Mouse (Mus musculus) kidney, adult 11 months (tissue): ENCODE results near the gene Tnnt2.

Experiments used
- DNase-seq: peaks from one replicate; pipeline ENCODE4 v3.0.0; 2022

Gene Tnnt2

GRCm38 (mm10) chr1:135856070-135856469, 19.9 kb downstream of the Tnnt2 start:
- no peak for DNase-seq

DNA sequence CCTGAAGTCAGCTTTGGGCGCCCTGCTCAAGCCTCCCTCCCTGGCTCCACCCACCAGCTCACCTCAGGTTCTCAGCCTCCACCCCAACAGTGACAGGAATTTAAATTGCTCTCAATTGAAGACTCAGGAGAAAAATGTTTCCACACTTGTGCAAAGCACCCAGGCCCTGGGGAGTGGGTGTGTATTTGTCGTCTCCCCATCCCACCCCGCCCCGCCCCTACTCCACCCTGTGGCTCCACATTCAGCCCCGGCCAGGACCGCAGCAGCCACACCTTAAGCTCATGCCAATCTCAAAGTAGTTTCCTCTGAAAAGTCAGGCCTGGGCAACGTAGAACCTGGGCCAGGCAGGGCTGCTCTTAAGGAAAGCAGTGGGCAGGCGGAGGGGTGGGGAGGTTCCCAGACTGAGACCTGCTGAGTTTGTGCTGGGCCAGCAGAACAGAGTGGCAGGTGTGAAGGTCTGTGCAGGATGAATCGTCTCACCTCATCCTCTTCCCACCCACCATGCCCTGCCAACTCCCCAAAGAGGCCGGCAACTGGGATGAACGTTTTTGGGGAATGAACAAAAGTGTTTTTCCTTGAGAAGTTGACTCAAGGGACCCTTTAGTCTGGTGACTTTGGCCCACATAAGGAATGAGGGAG, 21.1 kb downstream of the Tnnt2 start:
- DNase-seq = no peak

- DNase-seq = no peak
These were observed 22.4 kb downstream of the Tnnt2 start for GRCm38 (mm10) chr1:135858533-135858932.

- no peak for DNase-seq
These were observed 24.9 kb downstream of the Tnnt2 start for GRCm38 (mm10) chr1:135861091-135861490.

GRCm38 (mm10) chr1:135861980-135862552, 25.9 kb downstream of the Tnnt2 start:
- no peak for DNase-seq

- no peak for DNase-seq
These were observed 26.4 kb downstream of the Tnnt2 start for GRCm38 (mm10) chr1:135862561-135862960.

DNA sequence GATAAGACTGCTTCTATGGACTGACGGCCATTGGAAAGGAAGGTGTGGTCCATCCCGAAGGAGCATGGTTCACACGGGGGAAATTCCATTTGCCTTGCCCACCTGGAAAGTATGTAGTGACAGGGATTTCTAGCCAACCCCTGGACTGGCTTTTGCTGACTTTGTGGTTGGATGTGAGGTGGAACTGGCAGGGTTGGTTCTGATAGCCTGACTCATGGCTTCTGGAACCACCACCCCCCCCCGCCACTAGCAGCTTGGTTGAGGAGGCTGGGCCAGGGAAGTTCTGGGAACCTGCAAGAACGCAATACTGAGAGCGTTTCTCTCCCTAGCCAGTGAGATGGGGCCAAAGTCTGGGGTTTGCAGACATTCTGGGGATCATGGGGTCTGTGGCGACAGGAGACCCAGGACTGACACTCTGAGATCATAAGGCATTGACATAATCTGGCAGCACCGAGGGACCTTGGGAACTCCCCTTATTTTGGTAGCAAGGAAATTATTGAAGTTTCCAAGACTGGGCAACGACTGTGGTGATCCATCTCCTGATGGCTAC, 27.7 kb downstream of the Tnnt2 start:
- no peak for DNase-seq

DNA sequence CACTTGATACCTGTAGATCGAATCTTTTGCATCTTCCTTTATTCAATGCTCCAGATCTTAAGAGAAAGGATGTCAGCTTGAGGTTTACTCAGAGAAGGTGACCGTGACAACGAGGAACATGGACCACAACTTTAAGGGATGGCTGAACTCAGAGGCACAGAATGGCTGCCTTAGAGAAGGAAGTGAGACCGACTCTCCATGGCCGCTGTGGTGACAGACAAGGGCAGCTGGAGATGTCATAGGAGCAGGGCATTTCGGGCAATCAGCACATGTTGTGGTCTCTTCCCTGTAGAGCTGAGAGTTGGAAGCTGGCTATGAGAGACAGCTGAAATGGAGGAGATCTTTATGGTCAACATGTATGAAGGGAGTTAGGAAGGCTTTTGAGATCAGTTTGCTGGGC, 28.7 kb downstream of the Tnnt2 start:
- no peak for DNase-seq

DNA sequence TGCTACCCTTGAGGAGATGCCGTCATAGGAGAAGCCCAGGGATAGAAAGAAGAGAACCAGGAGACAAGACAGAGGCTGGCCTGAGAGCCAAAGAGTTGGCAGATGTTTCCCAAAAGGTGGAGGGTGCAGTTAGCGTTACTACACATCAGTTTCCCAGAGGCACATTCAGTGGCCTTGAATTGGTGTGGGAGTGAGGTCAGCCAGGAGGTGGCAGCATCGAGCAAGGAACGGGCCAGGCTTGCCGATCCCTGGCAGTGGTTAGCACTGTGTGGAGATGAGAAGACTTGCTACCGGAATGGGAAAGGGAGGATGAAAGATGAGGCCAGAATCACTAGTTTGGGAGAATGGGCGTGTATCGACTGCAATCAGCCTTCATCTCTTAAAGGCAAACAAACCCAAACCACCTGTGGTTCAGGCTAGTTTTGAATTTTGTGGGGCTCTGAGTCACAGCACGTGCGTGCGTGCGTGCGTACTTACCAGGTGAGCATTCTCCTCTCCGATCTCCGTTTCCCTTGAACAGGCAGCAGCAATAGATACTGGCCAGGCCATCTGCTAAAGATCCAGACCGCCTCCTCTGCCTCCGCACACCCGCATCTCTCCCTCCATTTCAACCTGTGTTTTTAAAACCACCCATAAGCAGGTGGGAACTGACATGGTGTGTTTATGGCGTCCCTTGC, 29.5 kb downstream of the Tnnt2 start:
- peak; percentile 41 for DNase-seq

DNA sequence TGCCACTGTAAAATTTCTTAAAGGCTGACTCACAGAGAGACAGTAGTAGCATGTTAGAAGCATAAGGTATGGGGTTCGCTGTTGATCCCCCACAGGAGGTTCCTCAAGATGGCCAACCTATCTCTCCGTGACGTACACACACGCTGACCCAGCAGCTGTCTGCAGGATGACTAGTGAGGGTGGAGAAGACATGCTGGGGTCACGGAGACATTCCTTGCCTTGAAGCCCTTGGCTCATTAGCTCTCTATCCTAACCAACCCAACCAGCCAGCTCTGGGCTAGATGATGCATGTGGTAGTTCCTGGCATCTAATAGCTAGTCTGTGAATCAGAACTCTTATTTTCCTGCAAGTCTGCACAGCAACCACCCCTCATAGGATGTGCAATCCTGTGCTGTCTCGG, 32.4 kb downstream of the Tnnt2 start:
- no peak for DNase-seq

- DNase-seq = no peak
These were observed 36.8 kb downstream of the Tnnt2 start for GRCm38 (mm10) chr1:135872991-135873390.

DNA sequence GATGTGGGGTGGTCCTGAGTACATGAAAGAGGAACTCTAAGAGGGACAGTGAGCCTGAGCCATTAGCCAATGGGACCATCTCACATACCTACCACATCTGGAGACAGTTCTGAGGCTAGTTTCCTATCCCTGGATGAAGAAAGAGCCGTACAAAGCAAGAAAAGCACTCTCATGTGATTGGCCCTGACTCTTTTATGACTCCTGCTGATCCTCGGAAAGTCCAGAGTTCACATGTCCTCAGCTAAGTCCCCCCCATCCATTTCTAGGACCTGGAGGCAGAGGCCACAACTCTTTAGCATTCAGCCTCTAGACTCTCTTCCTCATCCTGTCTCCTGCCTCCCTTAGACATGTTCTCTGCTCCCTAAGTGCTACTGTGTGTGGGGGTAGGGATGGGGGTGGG, 41.1 kb downstream of the Tnnt2 start:
- DNase-seq = no peak

DNA sequence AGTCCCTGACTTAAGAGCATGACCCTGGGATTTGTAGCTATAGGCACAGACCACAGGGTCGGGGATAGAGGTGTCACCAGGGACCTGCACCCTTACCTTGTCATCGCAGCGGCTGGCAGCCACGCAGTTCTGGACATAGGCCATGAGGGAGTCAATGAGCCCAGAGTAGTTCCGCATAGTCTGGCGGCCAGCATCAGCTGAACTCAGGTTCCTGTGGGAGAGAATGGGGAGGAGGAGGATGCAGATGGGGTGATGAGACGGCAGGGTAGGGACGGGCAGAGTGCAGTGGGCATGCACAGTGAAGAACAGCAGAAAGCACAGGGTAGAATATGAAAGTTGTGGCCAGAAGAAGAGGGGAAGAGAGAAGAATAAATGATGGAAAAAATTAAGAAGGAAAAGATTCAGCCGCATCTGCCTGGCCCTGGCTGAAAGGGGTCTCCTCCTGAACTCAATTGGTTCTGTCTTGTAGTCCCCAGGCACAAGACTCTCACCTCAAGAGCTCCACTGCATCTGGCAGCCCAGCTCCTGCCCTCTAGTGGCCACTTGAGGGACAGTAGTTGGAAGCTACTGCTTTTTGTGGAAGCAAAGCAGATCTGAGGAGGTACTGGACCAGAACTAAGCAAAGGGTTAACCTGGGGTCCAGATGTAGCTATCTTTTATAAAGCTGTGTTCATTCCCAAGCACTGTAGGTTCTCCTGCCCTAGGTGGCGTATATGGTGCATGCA, 46.4 kb downstream of the Tnnt2 start:
- peak; percentile 15 for DNase-seq

- DNase-seq = no peak
These were observed 53.5 kb downstream of the Tnnt2 start for GRCm38 (mm10) chr1:135889461-135890185.

GRCm38 (mm10) chr1:135891424-135892216, 55.5 kb downstream of the Tnnt2 start:
- DNase-seq = no peak

DNA sequence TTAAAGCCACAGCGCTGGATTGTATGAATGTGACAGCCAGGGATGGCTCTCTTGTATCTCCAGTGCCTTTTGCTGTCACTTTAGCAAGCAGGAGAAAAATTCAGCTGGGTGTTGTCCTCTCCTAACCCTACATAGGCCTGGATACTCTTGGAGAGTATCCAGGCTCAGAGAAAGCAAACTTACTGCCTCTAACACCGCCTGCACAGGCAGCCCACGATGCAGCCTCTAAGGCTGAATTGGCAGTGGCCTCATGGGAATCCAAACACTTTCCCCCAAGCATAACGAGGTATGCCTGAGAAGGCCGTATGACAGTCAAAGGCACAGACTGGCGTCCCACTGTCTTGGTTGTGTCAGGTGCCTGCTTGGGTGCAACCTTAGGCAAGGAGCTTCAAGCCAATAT, 56.1 kb downstream of the Tnnt2 start:
- no peak for DNase-seq

DNA sequence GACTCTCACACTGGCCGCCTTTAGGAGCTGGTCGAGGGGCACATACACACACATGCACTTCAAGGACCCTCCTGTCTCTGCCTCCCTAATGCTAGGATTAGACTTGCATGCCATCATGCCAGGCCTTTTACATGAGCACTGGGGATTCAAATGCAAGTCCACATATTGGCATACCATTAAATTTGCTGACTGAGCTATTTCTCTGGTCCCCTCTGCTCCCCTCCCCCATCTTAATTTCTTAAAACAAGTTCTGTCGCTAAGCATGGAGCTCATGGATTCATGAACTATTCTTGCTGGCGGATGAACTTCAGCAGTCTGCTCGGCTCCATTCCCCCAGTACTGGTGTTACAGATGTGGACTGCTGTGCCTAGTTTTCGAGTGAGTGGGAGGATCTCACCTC, 56.6 kb downstream of the Tnnt2 start:
- DNase-seq = no peak

GRCm38 (mm10) chr1:135893377-135893776, 57.2 kb downstream of the Tnnt2 start:
- DNase-seq = no peak

- no peak for DNase-seq
These were observed 59.2 kb downstream of the Tnnt2 start for GRCm38 (mm10) chr1:135895367-135895766.

DNA sequence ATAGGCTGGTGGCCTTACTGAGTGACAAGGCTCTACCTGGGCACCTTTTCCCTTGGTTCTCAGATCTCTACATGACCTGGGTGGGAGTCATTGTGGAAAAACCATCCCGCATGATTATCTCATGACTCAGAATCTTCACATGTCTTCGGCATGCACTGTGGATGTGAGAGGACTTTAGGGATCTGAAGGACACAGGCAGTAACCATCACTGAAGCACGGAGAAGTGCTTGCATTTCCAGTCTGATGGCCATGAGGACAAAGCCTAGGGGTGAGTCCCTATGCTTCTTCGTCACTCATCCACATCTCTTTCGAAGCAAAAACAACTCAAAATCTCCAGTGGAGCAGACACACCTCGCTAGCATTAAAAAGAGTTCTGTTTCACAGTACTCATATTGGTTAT, 63.1 kb downstream of the Tnnt2 start:
- DNase-seq = no peak

- no peak for DNase-seq
These were observed 63.9 kb downstream of the Tnnt2 start for GRCm38 (mm10) chr1:135899991-135900515.
